Mouse (Mus musculus) stomach, embryonic 14.5 days (tissue): Measurements from ENCODE around the gene Fbxo31. TPM values are rescaled to one million over a fixed set of nuclear protein-coding genes. Genes with fewer than 3 reads are reported as not detected.
"Not testable (repeated sequence)": the region's sequence is repeated elsewhere in the genome, so short reads cannot be mapped to it uniquely, and the experiment has no call there.

Experiments used
- ATAC-seq: fragments of 200-750 bp; cut with Nextera tagmentation; 2 replicates; pipeline ENCODE4 v1.8.0; 2017; ENCODE audit warnings: low read depth, moderate TSS enrichment; ENCODE audit not compliant: insufficient number of reproducible peaks, insufficient read depth, low FRiP score
- H3K27ac ChIP-seq: fragments of 300-500 bp; sonication (generic); 2 replicates; pipeline ENCODE4 v1.5.1; 2014; ENCODE audit warnings: mild to moderate bottlenecking, low read length, moderate library complexity, mixed read lengths
- H3K27me3 ChIP-seq: fragments of 300-500 bp; sonication (generic); 2 replicates; pipeline ENCODE4 v1.6.1; 2014; ENCODE audit warnings: low read length, control low read depth, mixed read lengths; ENCODE audit not compliant: control insufficient read depth, insufficient read depth
- H3K36me3 ChIP-seq: fragments of 300-500 bp; sonication (generic); 2 replicates; pipeline ENCODE4 v1.6.1; 2014; ENCODE audit warnings: mild to moderate bottlenecking, control low read depth, low read length, moderate library complexity, mixed read lengths; ENCODE audit not compliant: control insufficient read depth, insufficient read depth
- H3K4me1 ChIP-seq: fragments of 300-500 bp; sonication (generic); 2 replicates; pipeline ENCODE4 v1.6.1; 2014; ENCODE audit warnings: low read length, control low read depth, mixed read lengths; ENCODE audit not compliant: control insufficient read depth, insufficient read depth
- H3K4me2 ChIP-seq: fragments of 300-500 bp; sonication (generic); replicated peaks from 2 replicates; pipeline ENCODE4 v1.6.1; 2014; ENCODE audit warnings: low read depth, low read length, control low read depth
- H3K4me3 ChIP-seq: fragments of 300-500 bp; sonication (generic); 2 replicates; pipeline ENCODE4 v1.5.1; 2014; ENCODE audit warnings: low read depth, low read length, control low read depth
- H3K9ac ChIP-seq: fragments of 300-500 bp; sonication (generic); replicated peaks from 2 replicates; pipeline ENCODE4 v1.6.1; 2014; ENCODE audit warnings: low read depth, mild to moderate bottlenecking, control low read depth, low read length, moderate library complexity, mixed read lengths
- H3K9me3 ChIP-seq: fragments of 300-500 bp; sonication (generic); 2 replicates; pipeline ENCODE4 v1.6.1; 2016; ENCODE audit warnings: low read depth, low read length, control low read depth; ENCODE audit not compliant: control insufficient read depth
- WGBS: fragments of 180-500 bp; shearing (Covaris S2); extraction: QIAGEN DNeasy Blood & Tissue Kit; methylation state at CpG from one replicate; pipeline ENCODE4 v1.1.7; 2014; 5-methylcytosine and 5-hydroxymethylcytosine counted together
- polyA plus RNA-seq: library from polyadenylated mRNA; unstranded; fragments of >200 nt; fragmentation: Nextera tagmentation; extraction: Ambion mirVana; gene quantifications from 2 replicates; pipeline ENCODE4 v1.2.1, GENCODE M21; 2014

Fbxo31 gene
- polyA plus RNA-seq, 1 experiment from 2014 or later, result 15.0 TPM

DNA sequence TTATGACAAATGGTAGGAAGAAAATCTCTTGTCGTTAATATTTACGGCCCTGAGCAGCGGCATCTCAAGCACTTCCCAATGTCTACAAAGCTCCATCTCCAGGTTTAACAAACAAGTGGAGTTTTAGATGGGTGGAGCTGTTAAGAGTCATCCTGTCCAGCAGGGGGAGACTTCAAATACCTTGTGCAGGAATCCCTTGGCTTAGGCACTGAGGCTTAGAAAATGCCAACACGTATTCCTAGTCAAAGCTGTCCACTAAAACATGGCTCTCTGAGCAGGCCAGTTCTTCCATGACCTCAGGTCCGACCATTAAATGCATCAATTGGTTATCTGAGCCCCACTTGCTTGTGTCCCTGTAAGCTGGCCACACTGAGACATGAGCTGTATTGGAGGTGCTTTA, 29.1 kb upstream of the Fbxo31 start:
- 87% methylated on average over 5 of the region's 5 CpGs for WGBS
- Histone ChIP-seq H3K4me1 (no peaks in the 10 kb centered on the region), H3K36me3 (peaks cover 65% of the 10 kb centered on the region), H3K27ac (no peak overlapping the region), H3K27me3 (no peaks in the 10 kb centered on the region), H3K4me2 (no peak overlapping the region), H3K9ac (no peak overlapping the region), H3K9me3 (no peaks in the 10 kb centered on the region), H3K4me3 (no peak overlapping the region)
- no peak for ATAC-seq

DNA sequence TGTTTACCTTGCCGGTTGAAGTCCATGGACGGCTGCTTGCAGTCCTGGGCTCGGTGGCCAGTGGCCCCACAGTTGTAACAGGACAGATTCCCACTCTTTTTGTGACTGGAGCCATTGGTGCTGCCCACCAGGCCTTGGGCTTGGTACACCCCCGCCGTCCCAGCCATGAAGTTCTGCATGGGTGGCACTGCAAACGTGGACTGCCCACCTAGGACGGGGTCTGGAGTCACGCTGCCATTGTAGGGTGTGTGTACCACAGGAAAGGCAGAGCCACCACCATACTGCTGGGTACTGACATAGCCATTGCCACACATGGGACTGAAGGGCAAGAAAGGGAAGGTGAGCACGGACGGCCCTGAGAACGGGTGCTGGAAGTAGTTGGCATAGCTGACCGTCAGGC, 25.2 kb upstream of the Fbxo31 start:
- no peak for ATAC-seq
- Histone ChIP-seq H3K36me3 (peaks cover 72% of the 10 kb centered on the region), H3K9me3 (no peaks in the 10 kb centered on the region), H3K4me2 (no peak overlapping the region), H3K4me3 (no peak overlapping the region), H3K9ac (no peak overlapping the region), H3K27me3 (no peaks in the 10 kb centered on the region), H3K4me1 (no peaks in the 10 kb centered on the region), H3K27ac (no peak overlapping the region)
- WGBS, result 94% methylated on average over 12 of the region's 12 CpGs

DNA sequence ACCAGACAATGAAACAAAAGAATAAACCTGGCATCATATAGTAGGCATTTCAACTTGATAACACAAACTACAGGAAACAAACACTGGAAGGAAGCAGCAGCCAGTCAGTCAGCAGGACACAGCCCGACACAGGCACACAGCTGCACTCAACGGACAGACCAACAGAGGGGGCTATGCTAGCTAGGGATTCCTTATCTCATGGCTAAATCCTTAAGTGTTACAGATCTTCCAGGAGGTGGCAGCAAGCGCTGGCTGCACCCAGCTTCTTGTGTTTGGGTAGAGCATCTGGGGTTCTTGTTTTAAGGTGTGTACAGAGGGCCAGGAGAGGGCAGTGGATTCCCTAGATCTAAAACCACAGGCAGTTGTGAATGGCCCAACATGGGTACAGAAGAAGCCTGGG, 24.3 kb upstream of the Fbxo31 start:
- WGBS, result 25% methylated on average over 3 of the region's 3 CpGs
- Histone ChIP-seq H3K27me3 (no peaks in the 10 kb centered on the region), H3K9me3 (no peaks in the 10 kb centered on the region), H3K27ac (no peak overlapping the region), H3K4me1 (no peaks in the 10 kb centered on the region), H3K4me2 (no peak overlapping the region), H3K4me3 (no peak overlapping the region), H3K9ac (no peak overlapping the region), H3K36me3 (peaks cover 65% of the 10 kb centered on the region)
- ATAC-seq, result peak; percentile 59; the same call in 1 of the 2 replicates

DNA sequence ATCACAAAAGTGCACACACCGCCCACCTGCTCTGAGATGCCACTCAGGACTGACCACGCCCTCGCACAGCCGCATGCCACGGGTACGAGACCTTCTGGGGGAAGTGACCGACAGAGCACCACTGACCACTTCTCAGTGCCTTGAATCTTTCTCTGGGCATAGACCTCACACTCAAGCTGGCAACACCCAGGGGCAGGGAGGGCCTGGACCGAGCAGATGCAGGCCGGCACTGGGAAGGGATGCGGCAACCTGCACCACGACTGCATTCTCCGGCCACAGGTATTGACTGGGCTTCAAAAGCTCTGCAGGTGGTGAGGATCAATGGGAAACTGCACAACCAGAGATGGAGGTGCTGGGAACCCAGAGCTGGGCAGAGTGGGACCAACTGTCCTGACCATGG, 23.8 kb upstream of the Fbxo31 start:
- Histone ChIP-seq H3K9me3 (no peaks in the 10 kb centered on the region), H3K4me2 (no peak overlapping the region), H3K9ac (no peak overlapping the region), H3K27me3 (no peaks in the 10 kb centered on the region), H3K27ac (no peak overlapping the region), H3K4me1 (no peaks in the 10 kb centered on the region), H3K36me3 (peaks cover 65% of the 10 kb centered on the region), H3K4me3 (no peak overlapping the region)
- ATAC-seq, result no peak; the same call in 1 of the 2 replicates
- 90% methylated on average over 12 of the region's 12 CpGs for WGBS

DNA sequence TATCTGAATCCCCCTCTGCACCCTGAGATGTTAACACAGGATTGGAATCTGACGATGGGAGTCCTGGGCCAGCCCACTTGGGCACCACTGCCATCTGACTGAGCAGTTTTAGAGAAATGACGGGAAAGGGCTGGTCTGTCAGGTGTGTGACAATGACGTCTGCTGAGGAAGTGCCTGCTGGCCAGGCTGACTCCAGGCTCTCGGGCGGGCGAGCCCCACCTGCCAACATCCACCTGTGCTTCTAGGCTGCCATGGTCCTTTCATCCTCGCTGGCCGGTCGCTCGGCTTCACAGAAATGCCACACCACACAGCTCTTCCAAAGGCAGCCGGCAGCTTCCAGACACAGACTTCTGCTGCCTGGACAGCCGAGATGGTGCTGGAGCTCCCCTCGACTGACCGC, 21.2 kb upstream of the Fbxo31 start:
- Histone ChIP-seq H3K4me3 (no peak overlapping the region), H3K27me3 (no peaks in the 10 kb centered on the region), H3K4me1 (no peaks in the 10 kb centered on the region), H3K9me3 (no peaks in the 10 kb centered on the region), H3K36me3 (peaks cover 51% of the 10 kb centered on the region), H3K9ac (no peak overlapping the region), H3K4me2 (no peak overlapping the region), H3K27ac (no peak overlapping the region)
- ATAC-seq, result no peak
- 86% methylated on average over 14 of the region's 14 CpGs for WGBS

DNA sequence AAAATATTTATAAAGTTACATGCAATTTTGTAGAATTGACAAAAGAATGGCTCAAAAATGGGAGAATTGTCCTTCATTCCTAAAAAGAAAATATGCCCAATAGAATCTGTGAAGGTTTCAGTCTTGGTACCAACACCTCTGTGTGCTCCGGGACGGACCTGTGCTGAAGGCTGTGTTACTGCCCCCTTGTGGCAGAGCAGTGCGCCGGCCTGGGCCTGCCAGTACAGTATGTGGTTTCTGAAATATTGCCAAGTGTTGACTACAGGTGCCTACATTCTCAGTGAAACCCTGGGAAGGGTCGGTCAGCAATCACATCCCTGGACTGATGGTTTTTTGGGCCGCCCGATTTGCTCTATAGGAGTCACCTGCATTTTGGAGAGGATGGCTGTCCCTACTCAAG, 20.3 kb upstream of the Fbxo31 start:
- ATAC-seq, result 0 out of 2 replicates have a peak, but pooled peaks have one; percentile 62
- 30% methylated on average over 7 of the region's 7 CpGs for WGBS
- H3K27ac ChIP-seq, result no peak overlapping the region
- no peaks in the 10 kb centered on the region for H3K27me3 ChIP-seq
- H3K4me2 ChIP-seq, result no peak overlapping the region
- no peak overlapping the region for H3K4me3 ChIP-seq
- no peaks in the 10 kb centered on the region for H3K9me3 ChIP-seq
- H3K4me1 ChIP-seq, result no peaks in the 10 kb centered on the region
- no peak overlapping the region for H3K9ac ChIP-seq
- peaks cover 51% of the 10 kb centered on the region for H3K36me3 ChIP-seq

DNA sequence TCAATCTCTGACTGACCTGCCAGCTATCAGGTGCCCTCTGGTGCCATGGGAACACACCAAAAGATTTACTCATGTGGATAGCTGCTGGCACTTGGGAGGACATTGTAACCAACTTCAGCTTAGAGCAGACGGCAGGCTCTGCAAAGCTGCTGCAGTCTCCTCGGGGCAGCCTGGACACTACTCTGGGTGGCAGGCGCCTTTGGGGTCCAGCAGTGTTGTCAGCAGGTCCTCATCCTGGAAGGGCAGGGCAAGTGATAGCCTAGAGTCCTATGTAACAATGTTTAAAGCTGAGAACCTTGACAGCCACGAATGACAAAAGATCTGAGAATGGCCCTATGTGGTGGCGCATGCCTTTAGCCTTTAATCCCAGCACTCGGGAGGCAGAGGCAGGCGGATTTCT, 19.6 kb upstream of the Fbxo31 start:
- ATAC-seq, result no peak
- Histone ChIP-seq H3K36me3 (peaks cover 53% of the 10 kb centered on the region), H3K27ac (no peak overlapping the region), H3K4me2 (no peak overlapping the region), H3K9ac (no peak overlapping the region), H3K9me3 (no peaks in the 10 kb centered on the region), H3K4me3 (no peak overlapping the region), H3K4me1 (no peaks in the 10 kb centered on the region), H3K27me3 (no peaks in the 10 kb centered on the region)
- 94% methylated on average over 7 of the region's 7 CpGs for WGBS

DNA sequence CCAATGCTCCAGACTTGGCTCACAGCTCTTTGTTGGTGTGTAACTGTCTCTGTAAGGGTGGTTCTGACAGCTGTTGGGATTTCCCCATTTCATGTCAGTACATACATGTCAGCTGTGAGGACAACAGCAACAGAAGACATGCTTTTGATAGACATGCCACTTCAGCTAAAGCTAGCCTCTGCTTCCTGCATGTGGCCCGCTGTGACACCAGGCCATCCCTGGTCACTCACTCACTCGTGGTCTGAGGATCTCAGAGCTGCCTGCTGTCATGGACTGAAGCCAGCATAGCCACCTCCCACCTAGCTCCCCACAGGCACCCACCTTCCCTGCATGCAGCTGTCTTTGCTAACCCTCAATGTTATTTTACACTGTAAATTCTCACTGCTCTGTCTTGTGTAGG, 18.9 kb upstream of the Fbxo31 start:
- H3K27me3 ChIP-seq, H3K9me3 ChIP-seq, H3K27ac ChIP-seq, H3K4me3 ChIP-seq, H3K4me2 ChIP-seq, H3K4me1 ChIP-seq, ATAC-seq, H3K9ac ChIP-seq: not testable (repeated sequence)
- WGBS, result 80% methylated on average over 2 of the region's 2 CpGs
- H3K36me3 ChIP-seq, result peaks cover 53% of the 10 kb centered on the region

DNA sequence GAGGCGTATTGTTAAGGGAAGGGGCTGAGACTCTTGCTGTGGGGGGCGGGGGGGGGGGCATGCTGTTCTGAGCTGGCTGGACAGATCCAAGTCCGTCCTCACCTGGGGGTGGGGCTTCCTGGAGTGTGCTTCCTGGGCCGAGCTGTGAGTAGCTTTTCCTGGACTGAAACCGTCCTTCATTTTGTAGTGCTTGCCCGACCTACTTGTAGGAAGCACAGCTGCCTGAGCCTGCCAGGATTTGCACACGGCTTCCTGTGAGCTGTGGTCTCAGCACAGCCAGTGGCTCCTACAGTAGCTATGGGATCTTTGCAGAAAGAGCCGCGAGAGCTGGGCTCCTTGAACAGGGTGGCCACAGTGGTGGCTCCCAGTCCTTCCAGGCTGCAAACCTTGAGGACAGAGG, 15.4 kb upstream of the Fbxo31 start:
- Histone ChIP-seq H3K9me3 (no peaks in the 10 kb centered on the region), H3K9ac (no peak overlapping the region), H3K27ac (no peak overlapping the region), H3K4me2 (no peak overlapping the region), H3K4me3 (no peak overlapping the region), H3K27me3 (no peaks in the 10 kb centered on the region), H3K4me1 (peaks cover 12% of the 10 kb centered on the region), H3K36me3 (peaks cover 22% of the 10 kb centered on the region)
- ATAC-seq, result no peak
- 72% methylated on average over 9 of the region's 9 CpGs for WGBS
